27 mouse cellular contexts compared by ENCODE assay signal in the genomic region with DNA sequence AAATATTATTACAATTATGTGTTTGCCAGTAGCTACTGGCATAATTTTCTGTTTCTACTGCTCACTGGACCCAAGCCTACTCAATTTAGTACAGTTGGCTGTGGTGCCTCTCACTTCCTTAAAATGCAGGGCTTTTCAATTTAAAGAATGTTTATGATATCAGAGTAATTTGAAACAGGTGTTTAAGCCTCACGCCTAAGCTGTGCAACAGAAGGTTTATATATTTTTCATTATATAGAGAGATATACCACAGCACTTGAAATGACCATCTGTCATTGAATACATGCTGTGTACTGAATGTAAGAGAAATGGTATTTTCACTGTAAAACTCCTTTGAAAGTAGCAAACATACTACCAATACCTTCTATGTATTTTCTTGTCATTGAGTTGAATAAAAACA.
DNase-seq lines count a peak whose midpoint lies in the region; ATAC-seq and TF ChIP-seq lines count a peak whose summit lies in the region.
"Had no signal": no experiment of that assay in that cellular context is flagged by ENCODE, and none has a peak within 500 bp of the region (broad histone marks: within the 10 kb centered on the region; RNA-seq: fewer than 3 reads in every experiment).

No protein-coding gene starts in this region.

- TF ChIP-seq POLR2A in brain, embryonic 14.5 days (IDR thresholded peaks at IDR 0.05; ENCODE audit: borderline replicate concordance, extremely low read depth, insufficient read depth, insufficient read length, poor library complexity, severe bottlenecking), result no peak

- no peaks in the 10 kb centered on the region for H3K9me3 ChIP-seq in forebrain, embryonic 14.5 days (replicated peaks; ENCODE audit: control insufficient read depth, low read length)
- no peaks in the 10 kb centered on the region for H3K9me3 ChIP-seq in forebrain, embryonic 10.5 days
- H3K9me3 ChIP-seq in forebrain, postnatal 0 days (ENCODE audit: low read length), result no peaks in the 10 kb centered on the region
- H3K9me3 ChIP-seq: G1E; heart, embryonic 12.5 days; heart, embryonic 15.5 days had no signal

- H3K4me3 ChIP-seq in forebrain, embryonic 14.5 days (ENCODE audit: low read depth, low read length), result no peak overlapping the region
- no peak overlapping the region for H3K4me3 ChIP-seq in forebrain, embryonic 10.5 days
- no peak overlapping the region for H3K4me3 ChIP-seq in forebrain, postnatal 0 days (ENCODE audit: low read depth, low read length)
- H3K4me3 ChIP-seq: heart, embryonic 12.5 days; heart, embryonic 15.5 days had no signal

- DNase-seq in forebrain, embryonic 14.5 days (ENCODE audit: low spot score), result peak; percentile 23
- DNase-seq in forebrain, embryonic 10.5 days (ENCODE audit: extremely low spot score, low spot score), result no peak
- peak; percentile 24 for DNase-seq in brain, embryonic 14.5 days (ENCODE audit: low read depth)
- DNase-seq in forebrain, postnatal 0 days, result peak; percentile 10
- DNase-seq in cerebellum, postnatal 4 days (ENCODE audit: low spot score in 2 of 2), result no peak
- no peak for DNase-seq in lung, postnatal 36 days
- DNase-seq: adrenal gland, postnatal 10 days; adrenal gland, postnatal 36 days; B cell, adult 2 months; cerebellum, adult 11 months; cerebellum, adult 2 months; cerebellum, adult 9-11 months; cerebellum, postnatal 36 days; gastrocnemius, postnatal 25 days; heart, adult 18-20 months; heart, postnatal 14 days; heart, postnatal 4 days; kidney, adult 18-20 months had no signal

- no peak for TF ChIP-seq CTCF in brain, embryonic 14.5 days (IDR thresholded peaks at IDR 0.05; ENCODE audit: borderline replicate concordance, extremely low read depth, insufficient read depth, insufficient read length)
- TF ChIP-seq CTCF in forebrain, postnatal 0 days (IDR thresholded peaks at IDR 0.05; ENCODE audit: low read depth), result no peak

- H3K36me3 ChIP-seq in forebrain, embryonic 14.5 days (ENCODE audit: control insufficient read depth, insufficient read depth, low read length), result no peaks in the 10 kb centered on the region
- H3K36me3 ChIP-seq in forebrain, embryonic 10.5 days (replicated peaks), result no peaks in the 10 kb centered on the region
- H3K36me3 ChIP-seq in forebrain, postnatal 0 days (ENCODE audit: insufficient read depth), result no peaks in the 10 kb centered on the region
- H3K36me3 ChIP-seq: G1E; heart, embryonic 12.5 days; heart, embryonic 15.5 days had no signal

- no peak overlapping the region for H3K9ac ChIP-seq in forebrain, embryonic 14.5 days (ENCODE audit: low read length)
- H3K9ac ChIP-seq in forebrain, postnatal 0 days, result no peak overlapping the region
- H3K9ac ChIP-seq: heart, embryonic 12.5 days; heart, embryonic 15.5 days; hindbrain, embryonic 14.5 days had no signal

- no peaks in the 10 kb centered on the region for H3K4me1 ChIP-seq in forebrain, embryonic 14.5 days (ENCODE audit: control insufficient read depth, insufficient read depth, low read length)
- H3K4me1 ChIP-seq in forebrain, embryonic 10.5 days, result no peaks in the 10 kb centered on the region
- no peaks in the 10 kb centered on the region for H3K4me1 ChIP-seq in forebrain, postnatal 0 days (ENCODE audit: insufficient read depth)
- H3K4me1 ChIP-seq: heart, embryonic 12.5 days; heart, embryonic 15.5 days had no signal

- H3K4me2 ChIP-seq in forebrain, embryonic 14.5 days (ENCODE audit: low read length), result no peak overlapping the region
- H3K4me2 ChIP-seq in forebrain, postnatal 0 days (ENCODE audit: low read depth), result no peak overlapping the region
- H3K4me2 ChIP-seq: heart, embryonic 12.5 days; heart, embryonic 15.5 days; hindbrain, embryonic 14.5 days had no signal

- H3K27me3 ChIP-seq in forebrain, embryonic 14.5 days (replicated peaks; ENCODE audit: control insufficient read depth, insufficient read depth, low read length), result no peaks in the 10 kb centered on the region
- no peaks in the 10 kb centered on the region for H3K27me3 ChIP-seq in forebrain, embryonic 10.5 days (ENCODE audit: poor library complexity, severe bottlenecking)
- no peaks in the 10 kb centered on the region for H3K27me3 ChIP-seq in forebrain, postnatal 0 days (ENCODE audit: insufficient read depth, low read length)
- H3K27me3 ChIP-seq: CH12.LX; heart, embryonic 12.5 days; heart, embryonic 15.5 days; Patski had no signal

- no peak for ATAC-seq in forebrain, embryonic 14.5 days
- no peak for ATAC-seq in forebrain, postnatal 0 days
- ATAC-seq: hindbrain, postnatal 0 days; inflammation-experienced regulatory T-cells, adult 6 months; intestine, embryonic 16.5 days; Patski had no signal

- WGBS in forebrain, embryonic 14.5 days, result 83% methylated on average over 1 of the region's 1 CpGs
- WGBS in forebrain, embryonic 10.5 days, result 82% methylated on average over 1 of the region's 1 CpGs
- 75% methylated on average over 1 of the region's 1 CpGs for WGBS in forebrain, postnatal 0 days

- H3K27ac ChIP-seq in forebrain, embryonic 14.5 days (ENCODE audit: low read depth, low read length), result no peak overlapping the region
- H3K27ac ChIP-seq in forebrain, embryonic 10.5 days, result no peak overlapping the region
- no peak overlapping the region for H3K27ac ChIP-seq in forebrain, postnatal 0 days (ENCODE audit: low read depth, low read length)
- H3K27ac ChIP-seq: heart, embryonic 15.5 days; hindbrain, embryonic 14.5 days; hindbrain, postnatal 0 days had no signal

Comparison
In these comparisons a context has a peak if more than half of its experiments do, and no peak if none do; other contexts are left out.
1. DNase-seq: peak in forebrain, embryonic 14.5 days (single experiment), brain, embryonic 14.5 days (single experiment) and forebrain, postnatal 0 days (single experiment); none in forebrain, embryonic 10.5 days (single experiment), cerebellum, postnatal 4 days (0 of 2) and lung, postnatal 36 days (single experiment).